Mouse (Mus musculus) embryonic fibroblast, embryonic 13.5 days (primary cell): ENCODE results near the gene Sgk1.

Experiments
- CTCF ChIP-seq: IDR thresholded peaks from 2 replicates; pipeline ENCODE4 v1.5.1; 2011; ENCODE audit warnings: mild to moderate bottlenecking, control low read depth, low read length, moderate library complexity, borderline replicate concordance; ENCODE audit not compliant: insufficient read depth
- POLR2A ChIP-seq: IDR thresholded peaks from 2 replicates; pipeline ENCODE4 v1.6.1; 2011; ENCODE audit warnings: low read depth, mild to moderate bottlenecking, control low read depth, low read length, moderate library complexity

GRCm38 (mm10) chr10:21907784-21908183 lies 25.8 kb downstream of the Sgk1 start:
- TF ChIP-seq POLR2A (no peak), CTCF (no peak)
